Mouse (Mus musculus) midbrain, embryonic 16.5 days (tissue): ENCODE data around the gene Crtap. TPM values are rescaled to one million over a fixed set of nuclear protein-coding genes. Genes with fewer than 3 reads are reported as not detected.

ENCODE experiments used
- ATAC-seq: fragments of 200-750 bp; cut with Nextera tagmentation; 2 replicates; pipeline ENCODE4 v1.8.0; 2017; ENCODE audit warnings: moderate TSS enrichment
- H3K27ac ChIP-seq: fragments of 300-500 bp; sonication (generic); 2 replicates; pipeline ENCODE4 v1.5.1; 2014; ENCODE audit warnings: mild to moderate bottlenecking, low read length, mixed read lengths
- H3K27me3 ChIP-seq: fragments of 300-500 bp; sonication (generic); 2 replicates; pipeline ENCODE4 v1.6.1; 2014; ENCODE audit warnings: low read depth, low read length, mixed read lengths; ENCODE audit not compliant: control insufficient read depth, insufficient read depth
- H3K36me3 ChIP-seq: fragments of 300-500 bp; sonication (generic); 2 replicates; pipeline ENCODE4 v1.6.1; 2014; ENCODE audit warnings: mild to moderate bottlenecking, low read length, moderate library complexity, mixed read lengths; ENCODE audit not compliant: control insufficient read depth, insufficient read depth
- H3K4me1 ChIP-seq: fragments of 300-500 bp; sonication (generic); 2 replicates; pipeline ENCODE4 v1.6.1; 2014; ENCODE audit warnings: mild to moderate bottlenecking, low read length, mixed read lengths; ENCODE audit not compliant: control insufficient read depth, insufficient read depth
- H3K4me2 ChIP-seq: fragments of 300-500 bp; sonication (generic); 2 replicates; pipeline ENCODE4 v1.6.1; 2014; ENCODE audit warnings: mild to moderate bottlenecking, low read length, mixed read lengths
- H3K4me3 ChIP-seq: fragments of 300-500 bp; sonication (generic); 2 replicates; pipeline ENCODE4 v1.5.1; 2014; ENCODE audit warnings: low read depth, mild to moderate bottlenecking, low read length, moderate library complexity, mixed read lengths
- H3K9ac ChIP-seq: fragments of 300-500 bp; sonication (generic); 2 replicates; pipeline ENCODE4 v1.6.1; 2014; ENCODE audit warnings: low read depth, low read length, mixed read lengths
- H3K9me3 ChIP-seq: fragments of 300-500 bp; sonication (generic); replicated peaks from 2 replicates; pipeline ENCODE4 v1.6.1; 2014; ENCODE audit warnings: mild to moderate bottlenecking, low read length, mixed read lengths; ENCODE audit not compliant: control insufficient read depth, poor library complexity, severe bottlenecking
- WGBS: fragments of 180-500 bp; shearing (Covaris S2); extraction: QIAGEN DNeasy Blood & Tissue Kit; methylation state at CpG from one replicate; pipeline ENCODE4 v1.1.7; 2014; 5-methylcytosine and 5-hydroxymethylcytosine counted together
- polyA plus RNA-seq: library from polyadenylated mRNA; unstranded; fragments of >200 nt; fragmentation: Nextera tagmentation; extraction: Ambion mirVana; gene quantifications from 2 replicates; pipeline ENCODE4 v1.2.1, GENCODE M21; 2015

Crtap gene
- polyA plus RNA-seq, 1 experiment from 2014 or later = 18.9 TPM

- Histone ChIP-seq H3K27ac (no peak overlapping the region), H3K4me1 (no peaks in the 10 kb centered on the region), H3K27me3 (no peaks in the 10 kb centered on the region), H3K4me3 (no peak overlapping the region), H3K9me3 (no peaks in the 10 kb centered on the region), H3K4me2 (no peak overlapping the region), H3K9ac (no peak overlapping the region), H3K36me3 (no peaks in the 10 kb centered on the region)
- WGBS = 89% methylated on average over 8 of the region's 8 CpGs
- ATAC-seq = no peak
Measured at GRCm38 (mm10) chr9:114388288-114388687, 2.2 kb downstream of the Crtap start.

DNA sequence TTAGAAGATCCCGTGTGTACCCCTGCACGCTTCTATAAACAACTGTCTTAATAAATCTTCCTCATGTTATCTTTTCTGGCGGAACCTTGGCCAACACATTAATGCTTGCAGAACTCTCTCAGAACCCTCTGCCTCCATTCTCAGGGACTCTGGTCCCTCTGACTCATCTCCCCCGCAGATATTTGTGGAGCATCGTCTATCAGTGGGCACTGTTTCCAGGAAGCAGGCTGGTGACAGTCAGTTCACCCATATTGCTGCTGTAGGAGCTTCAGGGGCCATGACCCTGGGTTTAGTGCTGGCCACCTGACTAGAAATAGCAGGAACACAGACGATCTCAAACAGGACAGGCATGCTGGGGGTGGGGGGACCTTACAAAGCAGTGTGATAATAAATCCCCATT, 3.4 kb downstream of the Crtap start:
- no peak overlapping the region for H3K9ac ChIP-seq
- H3K4me1 ChIP-seq = no peaks in the 10 kb centered on the region
- H3K4me3 ChIP-seq = no peak overlapping the region
- H3K4me2 ChIP-seq = no peak overlapping the region
- 83% methylated on average over 6 of the region's 6 CpGs for WGBS
- H3K36me3 ChIP-seq = no peaks in the 10 kb centered on the region
- H3K27me3 ChIP-seq = no peaks in the 10 kb centered on the region
- H3K27ac ChIP-seq = no peak overlapping the region
- no peaks in the 10 kb centered on the region for H3K9me3 ChIP-seq
- no peak for ATAC-seq

GRCm38 (mm10) chr9:114385160-114385559, 5.3 kb downstream of the Crtap start:
- Histone ChIP-seq H3K4me1 (no peaks in the 10 kb centered on the region), H3K9ac (no peak overlapping the region), H3K27ac (no peak overlapping the region), H3K4me3 (no peak overlapping the region), H3K36me3 (no peaks in the 10 kb centered on the region), H3K4me2 (no peak overlapping the region), H3K9me3 (no peaks in the 10 kb centered on the region), H3K27me3 (no peaks in the 10 kb centered on the region)
- 98% methylated on average over 10 of the region's 10 CpGs for WGBS
- ATAC-seq = no peak

DNA sequence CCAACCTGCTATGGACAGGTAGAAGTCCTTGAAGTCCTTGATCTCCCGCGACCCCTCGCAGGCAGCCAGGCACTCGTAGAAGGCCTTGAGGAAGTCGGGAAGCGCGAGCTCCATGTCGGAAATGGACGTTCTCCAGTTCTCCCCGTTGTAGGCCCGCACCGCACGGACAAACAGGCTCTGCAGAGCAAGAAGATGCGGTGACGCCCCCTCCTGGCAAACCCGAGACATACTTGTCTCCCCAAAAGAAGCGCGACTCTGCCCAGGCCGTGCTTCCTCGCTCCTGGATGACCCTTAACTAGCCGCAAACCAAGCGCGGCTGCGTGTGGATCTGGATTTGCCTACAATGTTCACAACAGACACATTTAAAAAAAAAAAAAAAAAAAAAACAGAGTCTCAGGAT, 5.8 kb downstream of the Crtap start:
- Histone ChIP-seq H3K36me3 (no peaks in the 10 kb centered on the region), H3K4me3 (no peak overlapping the region), H3K27me3 (no peaks in the 10 kb centered on the region), H3K27ac (no peak overlapping the region), H3K4me1 (no peaks in the 10 kb centered on the region), H3K9me3 (no peaks in the 10 kb centered on the region), H3K4me2 (no peak overlapping the region), H3K9ac (no peak overlapping the region)
- ATAC-seq = no peak
- WGBS = 92% methylated on average over 24 of the region's 24 CpGs

DNA sequence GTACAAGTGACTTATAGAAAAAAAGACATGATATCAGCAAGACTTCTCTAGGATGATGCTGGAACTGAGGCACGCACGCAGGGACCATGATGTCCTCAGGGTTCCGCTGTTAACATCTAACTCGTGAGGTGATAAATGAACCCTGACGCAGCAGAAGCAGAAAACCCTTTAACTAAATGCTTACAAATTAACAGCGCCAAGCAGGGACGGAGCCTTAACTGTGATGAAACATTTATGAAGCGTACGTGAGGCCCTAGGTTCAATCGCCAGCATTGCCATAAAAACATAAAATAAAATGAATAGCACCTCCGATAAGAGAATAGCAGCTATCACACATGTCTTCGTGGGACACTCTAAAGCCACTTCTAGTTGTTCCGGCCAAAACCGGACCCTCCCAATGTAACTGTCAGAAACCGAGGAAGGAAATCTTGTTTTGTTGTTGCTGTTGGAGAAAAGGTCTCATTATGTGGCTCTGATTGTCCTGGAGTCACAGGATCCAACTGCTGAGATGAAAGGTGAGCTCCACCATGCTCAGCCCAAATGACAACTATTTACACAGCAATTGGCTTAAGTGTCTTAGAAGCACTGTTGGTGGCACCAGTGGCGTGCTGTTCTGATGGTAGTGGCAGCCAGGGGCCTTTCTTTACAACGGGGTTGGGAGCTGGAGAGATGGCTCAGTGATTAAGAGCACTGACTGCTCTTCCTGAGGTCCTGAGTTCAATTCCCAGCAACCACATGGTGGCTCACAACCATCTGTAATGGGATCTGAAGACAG, 7.4 kb downstream of the Crtap start:
- WGBS = 88% methylated on average over 17 of the region's 17 CpGs
- H3K27ac ChIP-seq = no peak overlapping the region
- H3K4me2 ChIP-seq = no peak overlapping the region
- ATAC-seq = no peak
- no peaks in the 10 kb centered on the region for H3K36me3 ChIP-seq
- H3K9ac ChIP-seq = no peak overlapping the region
- no peaks in the 10 kb centered on the region for H3K27me3 ChIP-seq
- H3K9me3 ChIP-seq = no peaks in the 10 kb centered on the region
- no peaks in the 10 kb centered on the region for H3K4me1 ChIP-seq
- no peak overlapping the region for H3K4me3 ChIP-seq

DNA sequence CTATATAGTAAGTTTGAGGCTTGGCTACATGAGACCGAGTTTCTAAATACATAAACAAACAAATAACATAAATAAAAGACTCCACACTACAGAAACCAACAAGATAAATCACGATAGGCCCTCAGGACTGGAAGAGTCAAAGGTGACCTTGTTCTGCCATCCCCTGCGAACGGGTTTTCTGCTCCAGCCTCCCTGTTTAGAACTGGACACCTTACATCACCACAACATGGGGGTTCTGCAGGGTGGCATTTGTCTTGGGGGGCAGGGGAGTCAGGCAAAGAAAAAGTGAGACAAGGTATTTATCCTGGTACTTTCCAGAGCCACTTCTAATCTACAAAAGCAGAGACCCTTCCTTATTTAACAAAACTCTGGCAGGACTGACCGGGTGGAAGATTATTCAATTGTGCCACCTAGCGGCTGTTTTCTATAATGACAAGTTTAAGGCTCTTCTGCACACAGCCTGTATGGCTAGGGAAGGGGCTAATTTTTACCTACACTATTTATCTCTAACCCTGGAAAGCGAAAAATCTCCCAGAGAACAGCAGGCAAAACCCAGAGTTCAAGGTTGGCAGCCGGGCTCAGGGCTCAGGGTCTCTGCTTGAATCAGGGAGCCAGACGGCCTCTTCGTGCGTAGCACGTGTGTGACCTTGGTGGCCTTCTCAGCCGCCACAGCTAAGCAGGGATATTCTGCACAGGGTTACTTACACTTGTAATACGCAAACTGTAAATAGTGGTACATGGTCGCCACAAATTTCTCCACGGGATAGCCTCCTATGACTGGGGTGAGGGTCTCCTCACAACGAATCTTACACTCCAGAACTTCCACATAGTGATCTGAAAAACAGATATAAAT, 9.4 kb downstream of the Crtap start:
- H3K9me3 ChIP-seq = no peaks in the 10 kb centered on the region
- peak; percentile 56; the same call in 1 of the 2 replicates for ATAC-seq
- H3K4me2 ChIP-seq = no peak overlapping the region
- no peaks in the 10 kb centered on the region for H3K4me1 ChIP-seq
- H3K27me3 ChIP-seq = no peaks in the 10 kb centered on the region
- WGBS = 67% methylated on average over 17 of the region's 17 CpGs
- H3K4me3 ChIP-seq = no peak overlapping the region
- no peak overlapping the region for H3K9ac ChIP-seq
- no peak overlapping the region for H3K27ac ChIP-seq
- no peaks in the 10 kb centered on the region for H3K36me3 ChIP-seq

GRCm38 (mm10) chr9:114379871-114380270, 10.6 kb downstream of the Crtap start:
- Histone ChIP-seq H3K9me3 (no peaks in the 10 kb centered on the region), H3K9ac (no peak overlapping the region), H3K4me2 (no peak overlapping the region), H3K36me3 (no peaks in the 10 kb centered on the region), H3K4me1 (no peaks in the 10 kb centered on the region), H3K27ac (no peak overlapping the region), H3K4me3 (no peak overlapping the region), H3K27me3 (no peaks in the 10 kb centered on the region)
- 85% methylated on average over 8 of the region's 12 CpGs for WGBS
- no peak for ATAC-seq

DNA sequence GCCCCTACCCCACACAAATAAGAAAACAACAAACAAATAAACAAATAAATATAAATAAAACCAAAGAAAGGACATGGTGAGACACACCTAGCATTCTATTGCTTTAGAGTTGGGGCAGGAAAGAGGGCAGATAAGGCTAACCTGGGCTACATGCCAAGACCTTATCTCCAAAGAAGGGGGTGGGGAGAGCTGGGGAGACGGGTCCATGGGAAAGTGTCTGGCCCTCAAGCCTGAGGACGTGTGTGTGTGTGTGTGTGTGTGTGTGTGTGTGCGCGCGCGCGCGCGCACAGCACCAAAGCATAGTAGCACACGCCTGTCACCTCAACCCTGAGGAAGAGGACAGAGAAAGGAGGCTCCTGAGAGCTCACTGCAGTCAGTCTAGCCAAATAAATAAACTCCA, 13.3 kb downstream of the Crtap start:
- 93% methylated on average over 10 of the region's 10 CpGs for WGBS
- no peaks in the 10 kb centered on the region for H3K36me3 ChIP-seq
- H3K4me1 ChIP-seq = no peaks in the 10 kb centered on the region
- no peak for ATAC-seq
- H3K27ac ChIP-seq = no peak overlapping the region
- no peak overlapping the region for H3K9ac ChIP-seq
- no peak overlapping the region for H3K4me2 ChIP-seq
- no peak overlapping the region for H3K4me3 ChIP-seq
- no peaks in the 10 kb centered on the region for H3K27me3 ChIP-seq
- H3K9me3 ChIP-seq = no peaks in the 10 kb centered on the region

DNA sequence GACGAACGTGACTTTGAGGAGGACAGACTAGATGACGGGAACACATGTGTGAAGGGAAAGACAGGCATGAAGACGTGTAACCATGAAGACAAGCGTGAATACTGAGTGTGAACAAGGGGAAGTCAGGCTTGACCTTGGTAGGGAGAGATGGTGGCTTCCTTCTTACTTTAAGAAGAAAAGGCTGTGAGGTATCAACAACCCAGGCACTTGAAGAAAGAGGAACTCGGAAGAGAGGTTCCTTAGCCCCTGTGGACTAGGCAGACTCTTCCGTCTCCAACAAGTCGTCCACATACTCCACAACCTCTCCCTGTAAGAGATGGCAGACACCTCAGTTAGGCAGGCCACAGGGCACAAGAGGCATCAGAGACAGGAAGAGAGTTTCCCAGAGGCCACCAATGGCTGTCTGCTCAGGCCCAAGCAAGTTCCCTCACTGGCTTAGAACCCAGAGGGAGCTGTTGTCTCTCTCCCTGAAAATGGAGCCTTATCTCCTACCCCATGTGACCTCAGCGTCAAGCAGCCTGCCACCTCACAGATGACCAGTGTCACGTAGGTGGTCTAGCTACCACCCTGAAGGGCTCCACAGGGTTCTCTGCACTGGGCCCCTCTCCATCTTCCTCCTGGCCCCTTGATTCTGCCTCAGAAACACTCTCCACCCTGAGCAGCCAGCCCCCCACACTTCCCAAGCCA, 15.1 kb downstream of the Crtap start:
- 91% methylated on average over 10 of the region's 10 CpGs for whole genome bisulfite sequencing
- Histone ChIP-seq H3K4me3 (no peak overlapping the region), H3K4me1 (no peaks in the 10 kb centered on the region), H3K4me2 (no peak overlapping the region), H3K36me3 (no peaks in the 10 kb centered on the region), H3K9me3 (no peaks in the 10 kb centered on the region), H3K27ac (no peak overlapping the region), H3K27me3 (no peaks in the 10 kb centered on the region), H3K9ac (no peak overlapping the region)
- ATAC-seq = no peak
